Mouse (Mus musculus) limb, embryonic 15.5 days (tissue): ENCODE data around the gene Chst10. TPM values are rescaled to one million over a fixed set of nuclear protein-coding genes. Genes with fewer than 3 reads are reported as not detected.

ENCODE experiments used
- ATAC-seq: fragments of 200-750 bp; cut with Nextera tagmentation; 2 replicates; pipeline ENCODE4 v1.8.0; 2017; ENCODE audit warnings: low read depth, moderate TSS enrichment; ENCODE audit not compliant: insufficient number of reproducible peaks, low FRiP score, low TSS enrichment
- H3K27ac ChIP-seq: fragments of 300-500 bp; sonication (generic); 2 replicates; pipeline ENCODE4 v1.5.1; 2015; ENCODE audit warnings: moderate library complexity, mild to moderate bottlenecking, inconsistent platforms
- H3K27me3 ChIP-seq: fragments of 300-500 bp; sonication (generic); 2 replicates; pipeline ENCODE4 v1.6.1; 2015; ENCODE audit warnings: inconsistent platforms
- H3K36me3 ChIP-seq: fragments of 300-500 bp; sonication (generic); 2 replicates; pipeline ENCODE4 v1.6.1; 2015; ENCODE audit warnings: inconsistent platforms
- H3K4me1 ChIP-seq: fragments of 300-500 bp; sonication (generic); 2 replicates; pipeline ENCODE4 v1.6.1; 2015; ENCODE audit warnings: inconsistent platforms
- H3K4me2 ChIP-seq: fragments of 300-500 bp; sonication (generic); 2 replicates; pipeline ENCODE4 v1.6.1; 2015; ENCODE audit warnings: mild to moderate bottlenecking, inconsistent platforms
- H3K4me3 ChIP-seq: fragments of 300-500 bp; sonication (generic); 2 replicates; pipeline ENCODE4 v1.5.1; 2015; ENCODE audit warnings: mild to moderate bottlenecking, inconsistent platforms
- H3K9ac ChIP-seq: fragments of 300-500 bp; sonication (generic); 2 replicates; pipeline ENCODE4 v1.6.1; 2015; ENCODE audit warnings: inconsistent platforms
- H3K9me3 ChIP-seq: fragments of 300-500 bp; sonication (generic); 2 replicates; pipeline ENCODE4 v1.6.1; 2016; ENCODE audit warnings: inconsistent platforms
- WGBS: fragments of 180-500 bp; shearing (Covaris S2); methylation state at CpG from one replicate; pipeline ENCODE4 v1.1.7; 2015; 5-methylcytosine and 5-hydroxymethylcytosine counted together
- polyA plus RNA-seq: library from polyadenylated mRNA; unstranded; fragments of >200 nt; fragmentation: Nextera tagmentation; extraction: Ambion mirVana; gene quantifications from 2 replicates; pipeline ENCODE4 v1.2.1, GENCODE M21; 2015

Gene Chst10
- polyA plus RNA-seq, 1 experiment from 2014 or later: 8.5 TPM

- Histone ChIP-seq H3K9ac (no peak overlapping the region), H3K9me3 (no peaks in the 10 kb centered on the region), H3K36me3 (0 out of 2 replicates have a peak, but pooled peaks cover 3% of the 10 kb centered on the region), H3K27me3 (no peaks in the 10 kb centered on the region; the same call in 1 of the 2 replicates), H3K4me1 (peaks cover 4% of the 10 kb centered on the region; the same call in 1 of the 2 replicates), H3K4me2 (no peak overlapping the region), H3K27ac (no peak overlapping the region), H3K4me3 (no peak overlapping the region)
- WGBS: 56% methylated on average over 6 of the region's 6 CpGs
- no peak for ATAC-seq
Observed at GRCm38 (mm10) chr1:38888803-38889202, 9.2 kb downstream of the Chst10 start.

GRCm38 (mm10) chr1:38887011-38887410 lies 10.9 kb downstream of the Chst10 start:
- Histone ChIP-seq H3K4me2 (no peak overlapping the region), H3K4me3 (no peak overlapping the region), H3K9me3 (no peaks in the 10 kb centered on the region), H3K36me3 (no peaks in the 10 kb centered on the region), H3K27me3 (no peaks in the 10 kb centered on the region), H3K27ac (no peak overlapping the region), H3K4me1 (peaks cover 4% of the 10 kb centered on the region; the same call in 1 of the 2 replicates), H3K9ac (no peak overlapping the region)
- no peak for ATAC-seq
- 68% methylated on average over 6 of the region's 6 CpGs for WGBS

GRCm38 (mm10) chr1:38886602-38887001 lies 11.4 kb downstream of the Chst10 start:
- Histone ChIP-seq H3K4me1 (peaks cover 4% of the 10 kb centered on the region; the same call in 1 of the 2 replicates), H3K9ac (no peak overlapping the region), H3K4me2 (no peak overlapping the region), H3K9me3 (no peaks in the 10 kb centered on the region), H3K27me3 (no peaks in the 10 kb centered on the region), H3K36me3 (no peaks in the 10 kb centered on the region), H3K27ac (no peak overlapping the region), H3K4me3 (no peak overlapping the region)
- 82% methylated on average over 2 of the region's 2 CpGs for WGBS
- no peak for ATAC-seq

GRCm38 (mm10) chr1:38885956-38886355 lies 12.0 kb downstream of the Chst10 start:
- no peaks in the 10 kb centered on the region for H3K36me3 ChIP-seq
- H3K27ac ChIP-seq: no peak overlapping the region
- H3K9me3 ChIP-seq: no peaks in the 10 kb centered on the region
- H3K4me2 ChIP-seq: no peak overlapping the region
- no peak overlapping the region for H3K9ac ChIP-seq
- no peaks in the 10 kb centered on the region for H3K27me3 ChIP-seq
- H3K4me3 ChIP-seq: no peak overlapping the region
- peaks cover 4% of the 10 kb centered on the region; the same call in 1 of the 2 replicates for H3K4me1 ChIP-seq
- WGBS: 67% methylated on average over 2 of the region's 2 CpGs
- no peak for ATAC-seq

GRCm38 (mm10) chr1:38883766-38884165 lies 14.2 kb downstream of the Chst10 start:
- no peak overlapping the region for H3K4me3 ChIP-seq
- no peak overlapping the region for H3K4me2 ChIP-seq
- no peaks in the 10 kb centered on the region for H3K9me3 ChIP-seq
- 72% methylated on average over 9 of the region's 9 CpGs for WGBS
- H3K36me3 ChIP-seq: no peaks in the 10 kb centered on the region
- ATAC-seq: no peak
- H3K27me3 ChIP-seq: no peaks in the 10 kb centered on the region
- no peak overlapping the region for H3K9ac ChIP-seq
- peaks cover 4% of the 10 kb centered on the region; the same call in 1 of the 2 replicates for H3K4me1 ChIP-seq
- H3K27ac ChIP-seq: no peak overlapping the region

- 80% methylated on average over 4 of the region's 4 CpGs for WGBS
Observed at GRCm38 (mm10) chr1:38882746-38883145, 15.2 kb downstream of the Chst10 start.

GRCm38 (mm10) chr1:38881366-38881765 lies 16.6 kb downstream of the Chst10 start:
- no peaks in the 10 kb centered on the region for H3K9me3 ChIP-seq
- H3K9ac ChIP-seq: no peak overlapping the region
- no peak overlapping the region for H3K4me3 ChIP-seq
- no peaks in the 10 kb centered on the region for H3K36me3 ChIP-seq
- peaks cover 4% of the 10 kb centered on the region; the same call in 1 of the 2 replicates for H3K4me1 ChIP-seq
- H3K4me2 ChIP-seq: no peak overlapping the region
- no peaks in the 10 kb centered on the region for H3K27me3 ChIP-seq
- ATAC-seq: no peak
- H3K27ac ChIP-seq: no peak overlapping the region
- WGBS: 74% methylated on average over 4 of the region's 4 CpGs

More at GRCm38 (mm10) chr1:38882746-38883145, 15.2 kb downstream of the Chst10 start:
- Histone ChIP-seq H3K4me3 (no peak overlapping the region), H3K27ac (no peak overlapping the region), H3K27me3 (no peaks in the 10 kb centered on the region), H3K4me2 (no peak overlapping the region), H3K36me3 (no peaks in the 10 kb centered on the region), H3K4me1 (peaks cover 4% of the 10 kb centered on the region; the same call in 1 of the 2 replicates), H3K9ac (no peak overlapping the region), H3K9me3 (no peaks in the 10 kb centered on the region)
- no peak for ATAC-seq

- ATAC-seq: no peak
- no peak overlapping the region for H3K9ac ChIP-seq
- no peak overlapping the region for H3K4me2 ChIP-seq
- no peak overlapping the region for H3K27ac ChIP-seq
- peaks cover 4% of the 10 kb centered on the region; the same call in 1 of the 2 replicates for H3K36me3 ChIP-seq
- H3K9me3 ChIP-seq: no peaks in the 10 kb centered on the region
- H3K4me1 ChIP-seq: no peaks in the 10 kb centered on the region
- H3K4me3 ChIP-seq: no peak overlapping the region
- no peaks in the 10 kb centered on the region; the same call in 1 of the 2 replicates for H3K27me3 ChIP-seq
- WGBS: 56% methylated on average over 5 of the region's 5 CpGs
Observed at GRCm38 (mm10) chr1:38876671-38877382, 21.1 kb downstream of the Chst10 start.

GRCm38 (mm10) chr1:38873911-38874310 lies 24.1 kb downstream of the Chst10 start:
- Histone ChIP-seq H3K27me3 (no peaks in the 10 kb centered on the region; the same call in 1 of the 2 replicates), H3K4me1 (no peaks in the 10 kb centered on the region), H3K4me3 (no peak overlapping the region), H3K27ac (no peak overlapping the region), H3K36me3 (peaks cover 4% of the 10 kb centered on the region; the same call in 1 of the 2 replicates), H3K9ac (no peak overlapping the region), H3K4me2 (no peak overlapping the region), H3K9me3 (no peaks in the 10 kb centered on the region)
- ATAC-seq: no peak
- 83% methylated on average over 5 of the region's 5 CpGs for WGBS

GRCm38 (mm10) chr1:38871834-38872233 lies 26.1 kb downstream of the Chst10 start:
- peaks cover 8% of the 10 kb centered on the region for H3K36me3 ChIP-seq
- no peaks in the 10 kb centered on the region; the same call in 1 of the 2 replicates for H3K27me3 ChIP-seq
- ATAC-seq: no peak
- H3K27ac ChIP-seq: no peak overlapping the region
- WGBS: 77% methylated on average over 6 of the region's 6 CpGs
- H3K9ac ChIP-seq: no peak overlapping the region
- H3K4me2 ChIP-seq: no peak overlapping the region
- no peak overlapping the region for H3K4me3 ChIP-seq
- no peaks in the 10 kb centered on the region for H3K9me3 ChIP-seq
- no peaks in the 10 kb centered on the region for H3K4me1 ChIP-seq

- no peak for ATAC-seq
- H3K4me2 ChIP-seq: no peak overlapping the region
- H3K36me3 ChIP-seq: peaks cover 8% of the 10 kb centered on the region
- H3K9me3 ChIP-seq: no peaks in the 10 kb centered on the region
- H3K4me1 ChIP-seq: peaks cover 5% of the 10 kb centered on the region
- H3K4me3 ChIP-seq: no peak overlapping the region
- 49% methylated on average over 13 of the region's 13 CpGs for WGBS
- H3K27ac ChIP-seq: no peak overlapping the region
- H3K27me3 ChIP-seq: no peaks in the 10 kb centered on the region; the same call in 1 of the 2 replicates
- no peak overlapping the region for H3K9ac ChIP-seq
Observed at GRCm38 (mm10) chr1:38869398-38870195, 28.4 kb downstream of the Chst10 start.

GRCm38 (mm10) chr1:38866242-38866641 lies 31.7 kb downstream of the Chst10 start:
- Histone ChIP-seq H3K36me3 (peaks cover 4% of the 10 kb centered on the region; the same call in 1 of the 2 replicates), H3K4me3 (no peak overlapping the region), H3K4me1 (peaks cover 5% of the 10 kb centered on the region), H3K9ac (no peak overlapping the region), H3K4me2 (no peak overlapping the region), H3K27me3 (no peaks in the 10 kb centered on the region), H3K9me3 (no peaks in the 10 kb centered on the region), H3K27ac (peak overlapping the region; percentile 4; the same call in 1 of the 2 replicates)
- no peak for ATAC-seq
- 40% methylated on average over 5 of the region's 5 CpGs for WGBS
